Mouse (Mus musculus): ENCODE measurements around the gene Myzap.

DNA sequence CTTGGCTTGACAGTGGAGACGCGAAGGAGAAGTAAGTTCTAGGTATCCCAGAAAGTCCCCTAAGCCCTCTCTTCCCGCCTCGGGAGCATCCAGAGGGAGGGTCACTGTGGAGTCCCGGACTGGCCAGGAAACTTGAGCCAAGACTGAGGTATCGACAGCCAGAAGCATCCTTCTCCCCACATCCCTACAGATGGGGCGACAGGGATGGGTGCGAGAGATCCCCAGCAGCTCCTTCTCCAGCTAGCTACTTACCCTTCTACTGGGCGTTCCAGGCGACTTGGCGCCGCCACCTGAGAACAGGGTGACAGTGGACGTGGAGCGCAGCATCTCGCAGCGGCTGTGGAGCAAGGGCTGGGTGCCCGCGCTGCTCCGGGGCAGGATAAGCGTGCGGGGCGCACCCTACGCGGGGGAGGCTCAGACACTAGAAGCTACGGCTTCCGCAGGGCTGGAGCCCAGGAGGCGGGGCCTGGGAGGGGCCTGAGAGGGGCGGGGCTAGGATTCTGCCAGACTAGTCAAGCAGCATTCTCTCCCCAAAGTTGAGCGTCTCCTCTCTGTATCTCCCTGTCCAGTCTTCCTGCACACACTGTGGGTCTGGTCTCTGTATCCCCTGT is at the start of gene Myzap:
- TF ChIP-seq CTCF (IDR thresholded peaks at IDR 0.05; ENCODE audit: control insufficient read depth, insufficient read depth, low read length) (no peak), POLR2A (IDR thresholded peaks at IDR 0.05; ENCODE audit: borderline replicate concordance, control insufficient read depth, low read depth, low read length) (peak; percentile 49; the same call in 1 of the 2 replicates)

All from bone marrow, adult 2 months (tissue).